ENCODE assay signal across 10 mouse cellular contexts in genomic region chrX:43428855-43429263, GRCm38 (mm10). TPM values are rescaled to one million over a fixed set of nuclear protein-coding genes. Genes with fewer than 3 reads are reported as not detected.
DNase-seq lines count a peak whose midpoint lies in the region; ATAC-seq and TF ChIP-seq lines count a peak whose summit lies in the region.
"Had no signal": no experiment of that assay in that cellular context is flagged by ENCODE, and none has a peak within 500 bp of the region (broad histone marks: within the 10 kb centered on the region; RNA-seq: fewer than 3 reads in every experiment).

Tenm1 (minus strand) TSS chrX:43429126.

- peak within 1 kb of the TSS; percentile 40; the same call in 1 of the 2 replicates for H3K27ac ChIP-seq in forebrain, embryonic 13.5 days
- H3K27ac ChIP-seq in midbrain, postnatal 0 days (ENCODE audit: low read depth, low read length): peak within 1 kb of the TSS; percentile 70

- intact Hi-C loops in gastrocnemius, postnatal 36 days (cut with DNase I): no loop called here

- no peak for TF ChIP-seq CTCF in midbrain, postnatal 0 days (IDR thresholded peaks at IDR 0.05)

- H3K4me3 ChIP-seq in forebrain, embryonic 13.5 days: peak within 1 kb of the TSS; percentile 44
- peak within 1 kb of the TSS; percentile 47 for H3K4me3 ChIP-seq in midbrain, postnatal 0 days (ENCODE audit: low read depth, low read length)
- H3K4me3 ChIP-seq: erythroblast, embryonic 14.5 days had no signal

- H3K4me2 ChIP-seq in forebrain, embryonic 13.5 days: peak within 1 kb of the TSS; percentile 66
- peak within 1 kb of the TSS; percentile 52 for H3K4me2 ChIP-seq in midbrain, postnatal 0 days (ENCODE audit: low read depth, low read length, poor library complexity, severe bottlenecking)

- H3K36me3 ChIP-seq in forebrain, embryonic 13.5 days (ENCODE audit: poor library complexity, severe bottlenecking): no peaks in the 10 kb centered on the region
- H3K36me3 ChIP-seq in midbrain, postnatal 0 days (ENCODE audit: insufficient read depth, low read length): no peaks in the 10 kb centered on the region

- WGBS in forebrain, embryonic 13.5 days: 18% methylated on average over 12 of the region's 22 CpGs
- 28% methylated on average over 21 of the region's 22 CpGs for WGBS in midbrain, postnatal 0 days

- peak; percentile 9 for DNase-seq in gastrocnemius, postnatal 10 days
- DNase-seq in gastrocnemius, postnatal 36 days: no peak
- peak; percentile 20 to 45 for DNase-seq in layer of hippocampus, postnatal 10 days (ENCODE audit: low spot score in 2 of 2)
- peak; percentile 55 for DNase-seq in midbrain, postnatal 0 days (ENCODE audit: low spot score)
- no peak for DNase-seq in spleen, postnatal 14 days (ENCODE audit: low spot score in 2 of 2)

- H3K4me1 ChIP-seq in forebrain, embryonic 13.5 days: no peaks in the 10 kb centered on the region
- no peaks in the 10 kb centered on the region for H3K4me1 ChIP-seq in midbrain, postnatal 0 days (ENCODE audit: insufficient read depth, low read length)

- peak; percentile 78 for ATAC-seq in cerebellum, adult (ENCODE audit: insufficient number of reproducible peaks, low FRiP score, low TSS enrichment)
- peak; percentile 58 for ATAC-seq in forebrain, embryonic 13.5 days
- peak; percentile 69; the same call in 1 of the 2 replicates for ATAC-seq in midbrain, postnatal 0 days (ENCODE audit: low FRiP score)
- no peak for ATAC-seq in erythroblast, adult 5-6 weeks (replicated peaks; ENCODE audit: low FRiP score, poor library complexity, severe bottlenecking)

- no peaks in the 10 kb centered on the region for H3K9me3 ChIP-seq in forebrain, embryonic 13.5 days (replicated peaks)
- no peaks in the 10 kb centered on the region for H3K9me3 ChIP-seq in midbrain, postnatal 0 days (ENCODE audit: low read length)

- peak within 1 kb of the TSS; percentile 52 for H3K9ac ChIP-seq in forebrain, embryonic 13.5 days
- H3K9ac ChIP-seq in midbrain, postnatal 0 days (replicated peaks; ENCODE audit: low read length, poor library complexity, severe bottlenecking): peak within 1 kb of the TSS; percentile 48

- H3K27me3 ChIP-seq in forebrain, embryonic 13.5 days: peaks cover 3% of the 10 kb centered on the region; the same call in 1 of the 2 replicates
- H3K27me3 ChIP-seq in midbrain, postnatal 0 days (ENCODE audit: insufficient read depth, low read length): no peaks in the 10 kb centered on the region

RNA-seq across cellular contexts. Expression of gene Tenm1, which starts in this region (rescaled TPM):
- under 1 TPM; 0.25 to 0.40 TPM for total RNA-seq in gastrocnemius, postnatal 10 days (2021)
- total RNA-seq in gastrocnemius, postnatal 36 days (2021): under 1 TPM in 1 of 2 experiments, not detected in 1; 0.02 TPM
- polyA plus RNA-seq in forebrain, embryonic 13.5 days (2015; fragmentation: Nextera tagmentation; extraction: Ambion mirVana): 8.2 and 8.9 TPM in 2 replicates
- total RNA-seq in layer of hippocampus, postnatal 10 days (2021): 10 to 100 TPM; 52.8 to 55.9 TPM
- 80.6 and 89.5 TPM in 2 replicates for total RNA-seq in midbrain, postnatal 0 days (2014; rRNA removed)
- polyA plus RNA-seq in midbrain, postnatal 0 days (2015; fragmentation: Nextera tagmentation; extraction: Ambion mirVana): 28.5 and 36.6 TPM in 2 replicates
- total RNA-seq in erythroblast, adult 5-6 weeks (2015; ENCODE audit: low replicate concordance): not detected in 2 replicates
- 0.14 TPM in 1 of 2 replicates, not detected in the other for total RNA-seq in erythroblast, adult 5-6 weeks (2017; ENCODE audit: low replicate concordance)
- polyA plus RNA-seq: spleen, adult 2 months had no signal

Comparison
In these comparisons a context has a peak if more than half of its experiments do, and no peak if none do; other contexts are left out.
1. RNA of gene Tenm1 (total RNA-seq): 80.6 to 89.5 TPM in midbrain, postnatal 0 days and 52.8 to 55.9 TPM in layer of hippocampus, postnatal 10 days; 0.25 to 0.40 TPM in gastrocnemius, postnatal 10 days, 0.02 TPM in gastrocnemius, postnatal 36 days and 0.14 TPM in erythroblast, adult 5-6 weeks; every median in the first group is over 10 times any median in the second.
2. Peak in DNase-seq in gastrocnemius, postnatal 10 days; RNA of the gene not detected or under 1 TPM.
3. DNase-seq: peak in layer of hippocampus, postnatal 10 days (2 of 2) and midbrain, postnatal 0 days (single experiment); none in gastrocnemius, postnatal 36 days (0 of 2) and spleen, postnatal 14 days (0 of 2).